Mouse (Mus musculus) MEL (cell line): ENCODE measurements around the gene Galnt10. TPM values are rescaled to one million over a fixed set of nuclear protein-coding genes. Genes with fewer than 3 reads are reported as not detected.

Experiments
- DNase-seq: peaks from one replicate; pipeline ENCODE4 v3.0.0; 2011; ENCODE audit warnings: low read depth, low spot score
- H3K27ac ChIP-seq: 2 replicates; pipeline ENCODE4 v1.5.1; 2012; ENCODE audit warnings: low read depth, mild to moderate bottlenecking, control low read depth, low read length, moderate library complexity; ENCODE audit not compliant: control insufficient read depth
- H3K27me3 ChIP-seq, 2 experiments: fragments of 150-350 bp in 1 of 2; sonication (generic) in 1 of 2; 2 replicates each; pipeline ENCODE4 v1.6.1; 2012; ENCODE audit warnings: low read length in 2 of 2, mild to moderate bottlenecking in 2 of 2, improper control_type of control experiment in 1 of 2, moderate library complexity in 1 of 2; ENCODE audit not compliant: insufficient read depth in 2 of 2, control insufficient read depth in 1 of 2
- H3K36me3 ChIP-seq, 2 experiments: 2 replicates each; pipeline ENCODE4 v1.6.1; 2012 to 2014; ENCODE audit warnings: low read length in 2 of 2, improper control_type of control experiment in 1 of 2, inconsistent platforms in 1 of 2, mild to moderate bottlenecking in 1 of 2; ENCODE audit not compliant: insufficient read depth in 2 of 2, control insufficient read depth in 1 of 2
- H3K4me1 ChIP-seq, 2 experiments: fragments of 150-350 bp in 1 of 2; sonication (generic) in 1 of 2; 2 replicates each; pipeline ENCODE4 v1.6.1; 2012; ENCODE audit warnings: low read length in 2 of 2, improper control_type of control experiment in 1 of 2, mild to moderate bottlenecking in 1 of 2; ENCODE audit not compliant: insufficient read depth in 2 of 2, control insufficient read depth in 1 of 2
- H3K4me3 ChIP-seq, 2 experiments: fragments of 150-350 bp in 1 of 2; sonication (generic) in 1 of 2; 2 replicates each; pipeline ENCODE4 v1.5.1; 2012; ENCODE audit warnings: low read depth in 2 of 2, low read length in 2 of 2, mild to moderate bottlenecking in 2 of 2, moderate library complexity in 2 of 2, control low read depth in 1 of 2, improper control_type of control experiment in 1 of 2; ENCODE audit not compliant: control insufficient read depth in 1 of 2, insufficient read depth in 1 of 2
- H3K79me2 ChIP-seq: 2 replicates; pipeline ENCODE4 v1.6.1; 2012; ENCODE audit warnings: mild to moderate bottlenecking, low read length, moderate library complexity; ENCODE audit not compliant: control insufficient read depth, poor library complexity, insufficient read depth
- H3K9ac ChIP-seq: 2 replicates; pipeline ENCODE4 v1.6.1; 2012; ENCODE audit warnings: low read depth, mild to moderate bottlenecking, control low read depth, low read length, moderate library complexity; ENCODE audit not compliant: control insufficient read depth, poor library complexity, severe bottlenecking
- H3K9me3 ChIP-seq: fragments of 150-350 bp; sonication (generic); replicated peaks from 2 replicates; pipeline ENCODE4 v1.6.1; 2012; ENCODE audit warnings: mild to moderate bottlenecking, low read length, improper control_type of control experiment, moderate library complexity; ENCODE audit not compliant: insufficient read depth
- CHD1 ChIP-seq: IDR thresholded peaks from 2 replicates; pipeline ENCODE4 v1.6.1; 2012; ENCODE audit warnings: low read depth, mild to moderate bottlenecking, inconsistent platforms, low read length, improper control_type of control experiment
- CTCF ChIP-seq, 3 experiments: IDR thresholded peaks in 2 of 3; conservative IDR thresholded peaks in 1 of 3; 2 replicates each; pipeline ENCODE4 v1.5.1; 2011 to 2012; ENCODE audit warnings: low read length in 3 of 3, low read depth in 2 of 3, mild to moderate bottlenecking in 2 of 3, improper control_type of control experiment in 1 of 3, inconsistent platforms in 1 of 3, mixed read lengths in 1 of 3, moderate library complexity in 1 of 3; ENCODE audit not compliant: control insufficient read depth in 1 of 3, insufficient read depth in 1 of 3, poor library complexity in 1 of 3, severe bottlenecking in 1 of 3
- ETS1 ChIP-seq: IDR thresholded peaks from 2 replicates; pipeline ENCODE4 v1.6.1; 2012; ENCODE audit warnings: low read depth, mild to moderate bottlenecking, inconsistent platforms, low read length, improper control_type of control experiment, moderate library complexity
- GABPA ChIP-seq: IDR thresholded peaks from 2 replicates; pipeline ENCODE4 v1.6.1; 2012; ENCODE audit warnings: low read depth, mild to moderate bottlenecking, inconsistent platforms, low read length, improper control_type of control experiment, moderate library complexity
- GATA1 ChIP-seq: IDR thresholded peaks from 2 replicates; pipeline ENCODE4 v1.6.1; 2011; ENCODE audit warnings: low read depth, low read length, improper control_type of control experiment
- MAX ChIP-seq: IDR thresholded peaks from 2 replicates; pipeline ENCODE4 v1.6.1; 2011; ENCODE audit warnings: low read length, improper control_type of control experiment
- MAZ ChIP-seq: IDR thresholded peaks from 2 replicates; pipeline ENCODE4 v1.6.1; 2012; ENCODE audit warnings: low read depth, mild to moderate bottlenecking, inconsistent platforms, low read length, improper control_type of control experiment
- MXI1 ChIP-seq: IDR thresholded peaks from 2 replicates; pipeline ENCODE4 v1.6.1; 2011; ENCODE audit warnings: mild to moderate bottlenecking, low read depth, low read length, improper control_type of control experiment
- MYB ChIP-seq: IDR thresholded peaks from 2 replicates; pipeline ENCODE4 v1.6.1; 2011; ENCODE audit warnings: mild to moderate bottlenecking, low read depth, low read length, improper control_type of control experiment
- MYC ChIP-seq: IDR thresholded peaks from 2 replicates; pipeline ENCODE4 v1.6.1; 2011; ENCODE audit warnings: low read depth, mild to moderate bottlenecking, low read length, improper control_type of control experiment, moderate library complexity
- POLR2A ChIP-seq, 2 experiments: IDR thresholded peaks; 2 replicates each; pipeline ENCODE4 v1.6.1; 2011 to 2012; ENCODE audit warnings: low read length in 2 of 2, mild to moderate bottlenecking in 2 of 2, control low read depth in 1 of 2, improper control_type of control experiment in 1 of 2, low read depth in 1 of 2, moderate library complexity in 1 of 2; ENCODE audit not compliant: control insufficient read depth in 1 of 2, insufficient read depth in 1 of 2, poor library complexity in 1 of 2
- POLR2AphosphoS5 ChIP-seq: IDR thresholded peaks from 2 replicates; pipeline ENCODE4 v1.6.1; 2012; ENCODE audit warnings: low read depth, borderline replicate concordance, mild to moderate bottlenecking, inconsistent platforms, low read length, moderate library complexity, mixed read lengths
- RAD21 ChIP-seq: IDR thresholded peaks from 2 replicates; pipeline ENCODE4 v1.6.1; 2011; ENCODE audit warnings: mild to moderate bottlenecking, low read depth, low read length, improper control_type of control experiment
- RCOR1 ChIP-seq: IDR thresholded peaks from 2 replicates; pipeline ENCODE4 v1.6.1; 2012; ENCODE audit warnings: low read depth, mild to moderate bottlenecking, inconsistent platforms, low read length, improper control_type of control experiment
- SMC3 ChIP-seq: IDR thresholded peaks from 2 replicates; pipeline ENCODE4 v1.6.1; 2011; ENCODE audit warnings: low read depth, low read length, improper control_type of control experiment
- TAL1 ChIP-seq: IDR thresholded peaks from 2 replicates; pipeline ENCODE4 v1.6.1; 2012; ENCODE audit warnings: mild to moderate bottlenecking, inconsistent platforms, low read length, moderate library complexity, mixed read lengths
- TCF12 ChIP-seq: IDR thresholded peaks from 2 replicates; pipeline ENCODE4 v1.6.1; 2014; ENCODE audit warnings: low read depth, mild to moderate bottlenecking, inconsistent platforms, low read length, improper control_type of control experiment, moderate library complexity
- UBTF ChIP-seq: IDR thresholded peaks from 2 replicates; pipeline ENCODE4 v1.6.1; 2012; ENCODE audit warnings: low read depth, mild to moderate bottlenecking, inconsistent platforms, low read length, improper control_type of control experiment, moderate library complexity, borderline replicate concordance; ENCODE audit not compliant: insufficient read depth
- USF1 ChIP-seq: IDR thresholded peaks from 2 replicates; pipeline ENCODE4 v1.6.1; 2014; ENCODE audit warnings: low read depth, mild to moderate bottlenecking, inconsistent platforms, low read length, improper control_type of control experiment, moderate library complexity
- ZC3H11A ChIP-seq: IDR thresholded peaks from 2 replicates; pipeline ENCODE4 v1.6.1; 2012; ENCODE audit warnings: low read depth, mild to moderate bottlenecking, inconsistent platforms, low read length, improper control_type of control experiment
- ZKSCAN1 ChIP-seq: IDR thresholded peaks from 2 replicates; pipeline ENCODE4 v1.6.1; 2012; ENCODE audit warnings: low read depth, mild to moderate bottlenecking, inconsistent platforms, low read length, improper control_type of control experiment, moderate library complexity
- ZMIZ1 ChIP-seq: IDR thresholded peaks from 2 replicates; pipeline ENCODE4 v1.6.1; 2012; ENCODE audit warnings: low read depth, mild to moderate bottlenecking, inconsistent platforms, low read length, improper control_type of control experiment, moderate library complexity
- ZNF384 ChIP-seq: IDR thresholded peaks from 2 replicates; pipeline ENCODE4 v1.6.1; 2012; ENCODE audit warnings: low read depth, mild to moderate bottlenecking, inconsistent platforms, low read length, improper control_type of control experiment
- polyA plus RNA-seq, 2 experiments: library from polyadenylated mRNA; stranded (reverse) in 1 of 2; unstranded in 1 of 2; fragments of >175 nt in 1 of 2; fragments of >200 nt in 1 of 2; gene quantifications; 2 replicates each; pipeline versions ENCODE4 v1.2.1 to v1.2.4; 2012; ENCODE audit warnings: low replicate concordance in 2 of 2, low read depth in 1 of 2; ENCODE audit not compliant: insufficient read length in 2 of 2, insufficient read depth in 1 of 2, missing spikeins in 1 of 2
- total RNA-seq: library from RNA; depleted of rRNA; stranded (reverse); fragments of 300-350 nt; gene quantifications from 2 replicates; pipeline ENCODE4 v1.2.3, GENCODE M21; 2012; rRNA removed

The Galnt10 gene
- total and polyA plus RNA-seq, 3 experiments = 26.7 to 27.4 TPM; not detected in 1

GRCm38 (mm10) chr11:57835931-57836330, 190.7 kb downstream of the Galnt10 start:
- Histone ChIP-seq H3K4me1 (no peaks in the 10 kb centered on the region), H3K9me3 (no peaks in the 10 kb centered on the region), H3K27ac (no peak overlapping the region), H3K9ac (no peak overlapping the region), H3K36me3 (no peaks in the 10 kb centered on the region)
- TF ChIP-seq UBTF (no peak), MYC (no peak), TCF12 (no peak), POLR2A (IDR thresholded peaks at IDR 0.05; ENCODE audit: control insufficient read depth in 1 of 2, insufficient read depth in 1 of 2, low read depth in 1 of 2, low read length in 2 of 2, poor library complexity in 1 of 2) (no peak), POLR2AphosphoS5 (no peak), TAL1 (no peak)
- TF ChIP-seq, all 39 proteins: peak for 0
- DNase-seq = no peak
- Histone ChIP-seq H3K27me3 (peaks cover 8 to 26% of the 10 kb centered on the region in 2 experiments), H3K79me2 (no peaks in the 10 kb centered on the region), H3K4me3 (no peak overlapping the region)

- no peak overlapping the region for H3K9ac ChIP-seq
- DNase-seq = no peak
- peaks cover 13 to 31% of the 10 kb centered on the region in 2 experiments for H3K27me3 ChIP-seq
- H3K79me2 ChIP-seq = no peaks in the 10 kb centered on the region
- TF ChIP-seq SMC3 = no peak
- TF ChIP-seq ZMIZ1 = no peak
- TF ChIP-seq ZC3H11A = no peak
- TF ChIP-seq CHD1 = no peak
- TF ChIP-seq MAZ = no peak
- no peak for TF ChIP-seq MAX
- no peak for TF ChIP-seq ETS1
- no peak for TF ChIP-seq RAD21
- TF ChIP-seq GATA1 = no peak
- no peak for TF ChIP-seq CTCF (IDR thresholded peaks at IDR 0.05 in 2 of 3, conservative IDR thresholded peaks at IDR 0.05 in 1 of 3; ENCODE audit: control insufficient read depth in 1 of 3, insufficient read depth in 1 of 3, low read depth in 2 of 3, low read length in 3 of 3, poor library complexity in 1 of 3, severe bottlenecking in 1 of 3)
- no peak for TF ChIP-seq MYB
- no peak for TF ChIP-seq ZNF384
- TF ChIP-seq UBTF = no peak
- TF ChIP-seq RCOR1 = no peak
- TF ChIP-seq USF1 = no peak
- no peak for TF ChIP-seq TCF12
- TF ChIP-seq MXI1 = no peak
- no peak for TF ChIP-seq ZKSCAN1
- TF ChIP-seq GABPA = no peak
- TF ChIP-seq, all 39 proteins: peak for 0
- Histone ChIP-seq H3K27ac (no peak overlapping the region), H3K9me3 (no peaks in the 10 kb centered on the region), H3K4me3 (no peak overlapping the region), H3K4me1 (no peaks in the 10 kb centered on the region), H3K36me3 (no peaks in the 10 kb centered on the region)
Measured at GRCm38 (mm10) chr11:57836401-57836800, 191.2 kb downstream of the Galnt10 start.

Other genes with a start within 250 kb of the Galnt10 start
- 39.5 and 40.7 TPM in 2 replicates for gene Fam114a2, start 126.8 kb upstream of the Galnt10 start, total RNA-seq
- gene Fam114a2, start 126.8 kb upstream of the Galnt10 start, polyA plus RNA-seq = 10 to 100 TPM in 1 of 2 experiments, not detected in 1; 42.3 TPM
- gene Mfap3, start 126.8 kb upstream of the Galnt10 start, total RNA-seq = 18.6 and 21.2 TPM in 2 replicates
- gene Mfap3, start 126.8 kb upstream of the Galnt10 start, polyA plus RNA-seq = 10 to 100 TPM in 1 of 2 experiments, not detected in 1; 22.7 TPM
- 40.2 and 40.6 TPM in 2 replicates for gene Sap30l, start 156.2 kb downstream of the Galnt10 start, total RNA-seq
- gene Sap30l, start 156.2 kb downstream of the Galnt10 start, polyA plus RNA-seq = 10 to 100 TPM in 1 of 2 experiments, not detected in 1; 52.5 TPM
- not detected in 2 replicates for gene Hand1, start 187.4 kb downstream of the Galnt10 start, total RNA-seq
- not detected for gene Hand1, start 187.4 kb downstream of the Galnt10 start, polyA plus RNA-seq